Mouse (Mus musculus) kidney, adult 10 weeks (tissue): ENCODE measurements around the gene Rbm10. TPM values are rescaled to one million over a fixed set of nuclear protein-coding genes. Genes with fewer than 3 reads are reported as not detected.

Source experiments
- polyA plus RNA-seq: library from polyadenylated mRNA; stranded (reverse); fragments of 350-450 nt; fragmentation: Illumina TruSeq; extraction: RNeasy Lipid Tissue Mini Kit (QIAGEN cat#74804); gene quantifications from one replicate; pipeline ENCODE4 v1.2.3, GENCODE M21; 2014; ENCODE audit warnings: low read depth, low replicate concordance

Rbm10 gene
- 5.0 TPM for polyA plus RNA-seq

GRCm38 (mm10) chrX:20617176-20617902, at the start of gene Rbm10, which contains the start of gene Ndufb11:
Rbm10 (plus strand) TSS chrX:20617503.
Ndufb11 (minus strand) TSS chrX:20617619.

GRCm38 (mm10) chrX:20658026-20658652, 40.8 kb downstream of the Rbm10 start, which contains the start of gene Uba1:
Uba1 (plus strand) TSS chrX:20658326.

GRCm38 (mm10) chrX:20687519-20688067, 70.3 kb downstream of the Rbm10 start, which contains the start of gene Cdk16:
Cdk16 (plus strand) TSS chrX:20687954.

Other genes starting within 250 kb of the Rbm10 start
- 11.6 TPM for gene Jade3, start 191.8 kb upstream of the Rbm10 start, polyA plus RNA-seq
- 15.3 TPM for gene Rgn, start 67.7 kb upstream of the Rbm10 start, polyA plus RNA-seq
- 79.4 TPM for gene Ndufb11, start 116 bp downstream of the Rbm10 start, polyA plus RNA-seq
- 73.5 TPM for gene Uba1, start 40.8 kb downstream of the Rbm10 start, polyA plus RNA-seq
- 25.2 TPM for gene Cdk16, start 70.5 kb downstream of the Rbm10 start, polyA plus RNA-seq
- 2.8 TPM for gene Usp11, start 86.4 kb downstream of the Rbm10 start, polyA plus RNA-seq
- 54.9 TPM for gene Araf, start 180.3 kb downstream of the Rbm10 start, polyA plus RNA-seq